Mouse (Mus musculus): Measurements from ENCODE around the gene Crispld2.

Crispld2 gene

DNA sequence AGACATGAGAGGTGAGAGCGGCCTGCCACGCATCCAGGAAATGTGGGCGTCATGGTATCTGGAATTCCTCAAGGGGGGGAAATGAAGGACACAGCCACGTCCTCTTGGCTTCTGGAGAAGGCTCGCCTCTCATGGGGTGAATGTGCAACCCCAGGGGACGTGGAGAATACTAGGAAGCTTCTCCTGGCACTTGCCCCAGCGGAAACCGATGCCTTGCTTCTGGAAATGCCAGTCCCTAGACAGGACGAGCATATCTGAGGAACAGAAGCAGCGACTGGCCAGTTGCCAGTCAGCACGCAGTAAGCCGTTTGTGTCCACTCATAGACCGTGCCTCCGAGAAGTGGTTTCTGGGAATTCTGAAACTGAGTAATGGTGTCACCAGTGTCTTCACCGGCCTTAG lies 45.0 kb downstream of the Crispld2 start:
- DNase-seq = peak; percentile 96

- no peak for DNase-seq
Observed at GRCm38 (mm10) chr8:120037611-120038010, 45.4 kb downstream of the Crispld2 start.

DNA sequence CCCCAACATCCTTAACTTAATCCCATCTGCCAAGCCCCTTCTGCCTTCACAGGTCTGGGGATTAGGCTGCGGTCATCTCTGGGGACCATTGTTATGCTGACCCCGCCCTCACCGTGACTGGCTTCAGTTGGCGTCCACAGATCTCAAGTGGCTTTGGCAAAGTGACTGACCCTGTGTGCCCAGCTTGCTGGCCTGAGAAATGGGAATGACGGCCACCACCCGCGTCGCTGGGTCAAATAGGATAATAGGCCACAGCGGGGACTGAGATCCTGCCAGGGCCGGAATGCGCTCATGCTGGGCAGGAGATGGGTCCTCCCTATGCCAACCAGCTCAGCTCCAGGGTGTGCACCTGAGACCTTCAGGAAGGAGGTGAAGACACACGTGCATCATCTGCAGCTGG lies 46.5 kb downstream of the Crispld2 start:
- DNase-seq = no peak

DNA sequence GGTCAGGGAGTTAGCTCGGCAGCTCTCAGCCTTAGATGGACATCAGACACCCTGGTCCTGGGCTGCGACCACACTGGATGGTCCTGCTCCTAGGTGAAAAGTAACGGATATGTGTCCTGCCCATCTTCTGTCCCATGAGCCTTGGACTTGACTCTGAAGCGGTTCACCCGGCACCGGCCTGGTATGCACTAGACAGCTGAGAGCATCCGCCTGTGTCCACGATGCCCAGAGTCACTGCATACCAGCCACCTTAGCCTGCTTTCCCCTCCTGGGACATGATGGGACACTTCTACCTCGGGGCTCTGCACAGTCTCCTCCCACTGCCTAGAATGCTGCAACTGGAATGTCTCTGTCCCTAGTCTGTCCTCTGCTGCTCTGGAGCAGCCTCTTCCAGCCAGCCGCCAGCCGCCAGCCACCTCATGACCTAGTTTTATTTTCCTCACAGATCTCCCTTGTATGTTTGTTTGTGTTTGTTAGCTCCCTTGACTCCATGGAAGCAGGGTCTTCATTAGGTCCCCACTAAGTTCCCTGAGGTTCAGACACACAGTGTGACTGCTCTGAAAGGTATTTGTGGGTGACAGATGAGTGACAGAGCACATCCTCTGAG lies 47.2 kb downstream of the Crispld2 start:
- no peak for DNase-seq

DNA sequence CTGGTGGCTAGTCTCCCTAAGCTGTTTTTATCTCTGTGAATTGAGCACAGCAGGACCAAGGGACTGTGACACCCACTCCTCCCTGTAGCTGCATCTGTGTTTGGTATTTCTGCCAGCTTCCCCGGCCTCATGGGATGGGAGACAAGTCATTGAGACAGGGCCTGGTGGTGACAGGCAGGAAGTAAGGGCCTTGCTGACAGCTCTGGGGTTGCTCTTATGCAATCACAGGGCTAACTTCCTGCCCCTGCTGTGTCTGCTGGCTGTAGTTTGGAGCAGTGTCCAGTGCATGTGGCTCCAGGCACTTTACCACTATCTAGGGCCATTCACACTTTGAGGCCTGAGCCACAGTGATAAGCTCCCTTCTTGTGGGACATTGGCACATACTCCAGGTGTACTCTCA lies 48.6 kb downstream of the Crispld2 start:
- peak; percentile 99 for DNase-seq

DNA sequence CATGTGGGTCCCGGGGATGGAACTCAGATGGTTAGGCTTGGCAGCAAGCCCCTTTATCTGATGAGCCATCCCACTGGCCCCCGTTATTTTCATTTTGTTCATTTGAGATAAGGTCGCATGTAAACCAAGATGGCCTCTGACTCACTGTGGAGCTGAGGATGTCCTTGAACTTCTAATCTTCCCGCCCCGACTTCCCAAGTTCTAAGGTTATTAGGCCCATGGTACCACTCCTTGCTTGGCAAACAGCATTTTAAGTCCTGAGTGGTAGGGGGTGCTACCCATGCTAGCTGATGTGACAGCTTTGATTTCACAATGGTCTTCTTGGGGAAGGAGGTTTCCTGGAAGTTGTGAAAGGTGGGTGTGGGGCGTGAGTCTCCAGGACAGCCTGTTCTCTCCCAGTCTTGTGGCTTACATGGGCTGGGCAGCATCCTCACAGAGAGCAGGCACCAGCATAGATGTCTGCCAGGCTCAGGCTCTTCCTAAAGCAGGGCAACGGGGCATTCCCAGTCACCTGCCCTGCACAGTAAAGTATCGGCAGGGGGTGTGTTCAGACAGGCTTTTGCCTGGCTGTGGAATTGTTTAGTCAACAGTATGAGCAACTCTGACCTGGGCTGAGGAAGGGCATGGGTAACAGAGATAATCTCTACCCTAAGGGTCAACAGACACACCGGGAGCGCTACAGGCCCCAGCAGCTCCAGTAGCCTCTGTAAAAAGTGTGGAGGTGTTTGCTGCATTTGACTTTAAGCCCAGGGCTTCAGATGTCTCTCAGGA lies 50.5 kb downstream of the Crispld2 start:
- DNase-seq = no peak

DNA sequence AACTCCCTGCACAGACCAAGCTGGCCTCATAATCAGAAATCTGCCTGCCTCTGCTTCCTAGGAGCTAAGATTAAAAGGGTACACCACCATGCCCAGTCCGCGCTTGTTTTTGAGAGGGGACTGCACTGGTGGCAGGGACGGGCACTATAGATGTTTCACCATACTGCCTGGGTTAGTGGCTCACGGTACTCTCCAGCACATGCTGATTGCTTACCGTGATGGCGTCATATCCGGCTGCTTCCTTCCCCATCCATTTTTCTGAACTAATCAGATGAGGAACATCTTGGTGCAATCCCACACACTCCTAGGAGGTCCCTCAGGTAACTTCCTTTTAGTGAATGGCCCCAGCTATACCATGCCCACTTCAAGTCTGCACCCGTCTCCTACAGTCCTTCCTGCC lies 52.7 kb downstream of the Crispld2 start:
- DNase-seq = no peak

DNA sequence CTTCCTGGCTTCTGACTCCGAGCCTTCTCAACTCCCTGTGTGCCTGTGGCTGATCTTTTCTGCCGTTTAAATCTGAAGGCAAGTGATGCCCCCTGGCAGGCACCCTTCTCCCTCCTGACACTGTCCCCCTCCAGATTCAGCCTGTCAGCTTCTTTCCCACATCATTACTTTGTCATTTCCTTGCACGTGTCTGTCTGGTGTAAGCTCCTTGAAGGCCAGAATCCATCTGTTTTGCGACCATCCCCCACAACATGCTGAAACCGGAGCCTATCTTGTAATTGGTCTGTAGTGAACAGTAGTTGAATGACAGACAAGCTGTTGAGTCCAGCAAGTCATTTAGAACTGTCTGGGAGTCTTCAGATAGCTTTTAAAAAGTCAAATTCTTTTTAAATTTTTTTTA lies 53.2 kb downstream of the Crispld2 start:
- DNase-seq = no peak

- DNase-seq = peak; percentile 100
Observed at GRCm38 (mm10) chr8:120046258-120047020, 54.2 kb downstream of the Crispld2 start.

- DNase-seq = no peak
Observed at GRCm38 (mm10) chr8:120049949-120050348, 57.7 kb downstream of the Crispld2 start.

DNA sequence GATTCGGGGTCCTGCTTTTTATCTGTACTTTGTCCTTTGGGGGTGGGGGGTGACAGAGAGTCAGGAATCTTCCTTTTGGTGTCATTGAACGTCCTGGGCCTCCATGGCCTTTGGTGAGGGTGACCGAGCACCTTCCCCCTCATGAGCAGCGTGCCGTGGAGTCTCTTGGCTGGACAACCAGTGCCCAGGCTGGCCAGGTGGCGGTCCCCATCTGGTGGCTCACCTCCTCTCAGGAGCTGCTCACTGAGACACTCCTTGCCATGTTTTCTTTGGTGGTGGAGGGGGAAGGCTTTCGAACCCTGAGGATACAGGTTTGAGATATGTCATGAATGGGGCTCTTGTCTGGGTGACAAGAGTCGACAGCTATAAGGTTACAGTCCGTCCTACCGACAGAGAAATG lies 58.1 kb downstream of the Crispld2 start:
- DNase-seq = no peak

- DNase-seq = peak; percentile 95
Observed at GRCm38 (mm10) chr8:120051006-120051405, 58.8 kb downstream of the Crispld2 start.

DNA sequence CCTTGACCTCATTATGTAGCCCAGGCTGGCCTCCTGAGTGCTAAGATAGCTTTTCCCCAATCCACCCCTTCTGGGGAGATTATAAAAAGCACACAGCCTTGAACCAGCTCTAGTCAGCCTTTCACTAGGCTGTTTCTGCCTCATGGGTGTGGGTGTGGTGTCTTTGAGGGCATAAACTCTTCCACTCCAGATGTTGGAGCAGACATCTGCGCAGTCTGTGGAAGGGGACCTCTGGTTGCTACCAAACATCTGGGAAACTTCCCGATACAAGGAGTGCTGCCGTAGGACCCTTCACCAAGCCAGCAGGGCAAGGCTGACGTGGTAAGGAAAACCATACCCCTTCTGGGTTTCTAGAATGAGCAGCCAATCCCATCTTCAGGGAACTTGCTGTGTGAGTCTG lies 59.7 kb downstream of the Crispld2 start:
- DNase-seq = peak; percentile 96

GRCm38 (mm10) chr8:120052318-120052717 lies 60.1 kb downstream of the Crispld2 start:
- no peak for DNase-seq

- no peak for DNase-seq
Observed at GRCm38 (mm10) chr8:120054833-120055232, 62.6 kb downstream of the Crispld2 start.

- DNase-seq = peak; percentile 99
Observed at GRCm38 (mm10) chr8:120057078-120057477, 64.8 kb downstream of the Crispld2 start.

DNA sequence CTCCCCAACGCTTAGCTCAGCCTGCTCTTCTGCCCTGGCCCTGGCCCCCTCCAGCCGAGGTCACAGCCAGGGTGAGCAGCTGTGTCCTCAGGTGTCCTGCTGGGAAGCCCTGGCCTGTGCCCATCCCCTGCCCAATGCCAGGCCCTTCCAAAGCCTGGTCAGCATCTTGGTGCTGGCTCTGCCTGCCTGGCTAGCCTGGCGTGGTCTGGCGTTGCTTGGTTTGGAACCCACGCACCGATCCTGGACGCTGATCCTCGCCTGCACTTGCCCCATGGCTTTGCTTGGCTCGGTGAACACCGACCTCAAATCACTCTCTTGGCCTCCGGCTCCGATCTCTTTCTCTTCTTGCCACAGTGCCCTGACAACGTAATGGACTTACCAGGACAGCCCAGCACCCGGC lies 70.5 kb downstream of the Crispld2 start:
- DNase-seq = no peak

GRCm38 (mm10) chr8:120063326-120063725 lies 71.1 kb downstream of the Crispld2 start:
- DNase-seq = no peak

DNA sequence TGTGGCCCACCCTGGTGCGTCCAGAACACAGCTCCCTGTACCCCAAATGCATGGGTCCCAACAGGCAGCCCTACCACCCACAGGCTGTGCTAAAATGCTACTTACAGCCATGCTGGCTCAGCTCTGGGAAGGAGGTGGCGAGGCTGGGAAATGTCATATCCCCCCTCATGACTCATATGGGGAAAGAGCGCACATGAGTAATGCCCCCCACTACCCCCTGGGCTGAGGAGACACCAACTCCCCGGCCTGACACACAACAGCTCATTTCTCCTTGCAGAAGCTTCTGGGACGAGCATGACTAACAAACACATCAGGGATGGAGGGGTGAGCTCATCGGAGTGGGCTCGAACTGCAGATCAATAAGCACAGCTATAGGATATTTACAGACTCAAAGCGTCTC lies 73.4 kb downstream of the Crispld2 start:
- peak; percentile 86 for DNase-seq

GRCm38 (mm10) chr8:120066226-120066625 lies 74.0 kb downstream of the Crispld2 start:
- DNase-seq = no peak

DNA sequence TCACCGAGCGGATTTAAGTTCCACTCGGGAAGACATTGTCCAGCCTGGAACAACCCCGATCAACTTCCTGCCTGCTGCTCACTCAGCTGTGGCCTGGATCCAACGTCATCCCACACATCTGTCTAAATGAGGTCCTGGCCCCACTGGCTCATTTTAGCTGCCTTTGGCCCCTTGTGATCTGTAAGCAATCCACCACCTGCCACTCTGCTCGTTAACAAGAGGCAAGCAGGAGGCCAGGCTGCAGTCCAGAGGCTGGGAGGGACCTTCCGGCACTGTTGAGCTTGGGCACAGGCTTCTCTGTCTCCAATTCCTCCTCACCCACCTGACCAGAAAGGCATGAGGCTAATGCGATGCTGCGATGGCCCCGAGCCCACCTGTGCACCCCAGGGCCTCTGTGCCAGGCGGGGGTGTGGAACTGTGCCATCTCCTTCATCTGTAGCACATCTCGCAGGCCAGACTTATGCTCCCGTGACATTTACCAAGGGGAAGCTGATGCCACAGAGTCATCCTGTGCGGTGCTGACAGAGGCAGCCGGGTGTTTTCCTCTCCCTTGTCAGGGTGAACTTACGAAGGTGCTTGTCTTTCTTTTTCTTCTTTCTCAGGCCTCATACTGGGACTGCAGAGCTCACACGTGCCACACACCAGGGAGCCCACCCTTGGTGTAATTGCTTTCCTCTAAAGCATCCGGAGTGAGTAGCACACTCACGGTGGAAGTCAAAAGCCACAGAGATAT lies 75.9 kb downstream of the Crispld2 start:
- DNase-seq = peak; percentile 99

DNA sequence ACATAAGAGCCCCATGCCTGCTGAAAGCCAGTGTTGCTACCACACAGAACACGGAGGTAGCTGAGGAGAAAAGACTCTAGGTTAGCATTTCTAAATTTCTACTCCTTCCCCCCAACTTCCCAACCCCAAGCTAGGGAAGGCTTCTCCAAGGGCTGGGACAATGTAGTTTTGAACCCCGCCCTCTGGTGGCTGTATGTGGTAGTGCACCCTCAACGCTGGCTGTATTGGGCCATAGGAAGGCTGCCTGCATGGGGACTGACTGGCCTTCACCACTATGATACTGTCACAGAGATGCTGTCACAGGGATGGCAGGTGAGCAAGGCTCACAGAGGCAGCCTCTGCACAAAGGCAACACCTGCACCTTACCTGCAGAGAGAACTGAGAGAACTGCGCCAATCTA lies 79.4 kb downstream of the Crispld2 start:
- peak; percentile 98 for DNase-seq

DNA sequence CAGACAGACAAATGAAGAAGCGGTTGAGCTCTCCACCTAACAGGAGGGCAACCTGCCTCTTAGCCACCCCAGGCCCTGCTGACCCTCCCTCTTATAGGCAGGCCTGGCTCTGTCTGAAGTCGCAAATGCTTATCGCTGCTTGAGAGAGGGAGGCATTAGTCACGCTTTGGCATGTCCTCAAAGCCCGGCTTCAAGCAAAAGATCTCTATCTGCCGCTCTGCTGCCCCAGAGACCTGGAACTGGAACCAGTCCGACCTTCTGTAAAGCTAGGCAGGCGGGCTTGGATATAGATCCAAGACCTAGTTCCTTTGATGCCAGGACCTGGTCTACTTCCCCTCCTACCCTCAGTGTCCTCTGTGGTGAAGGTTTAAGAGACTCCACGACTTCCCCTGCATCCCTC lies 80.0 kb downstream of the Crispld2 start:
- peak; percentile 95 for DNase-seq

Data from heart, adult 11 months (tissue).